In the genomic region with DNA sequence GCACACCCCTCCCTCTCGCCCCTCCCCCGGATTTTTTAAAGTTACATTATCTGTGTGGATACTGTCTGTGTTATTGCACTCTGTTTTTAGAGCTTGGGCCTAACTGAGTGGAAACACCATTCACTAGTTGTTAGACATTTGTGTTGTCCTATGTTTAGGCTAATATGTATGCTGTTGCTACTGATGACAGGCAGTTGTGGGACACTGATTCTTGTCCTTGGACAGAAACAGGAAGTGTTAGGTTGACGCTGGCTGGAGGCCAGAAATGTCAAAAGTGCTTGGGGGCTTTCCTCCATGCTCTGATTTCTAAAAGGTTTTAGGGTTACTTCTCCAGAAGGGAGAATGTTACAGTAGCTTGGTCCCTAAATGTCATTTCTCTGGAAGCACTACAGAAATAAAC, we compare ENCODE assay signal across 11 mouse cellular contexts. TPM values are rescaled to one million over a fixed set of nuclear protein-coding genes. Genes with fewer than 3 reads are reported as not detected.
DNase-seq lines count a peak whose midpoint lies in the region; ATAC-seq and TF ChIP-seq lines count a peak whose summit lies in the region.
"Had no signal": no experiment of that assay in that cellular context is flagged by ENCODE, and none has a peak within 500 bp of the region (broad histone marks: within the 10 kb centered on the region; RNA-seq: fewer than 3 reads in every experiment).

No protein-coding gene starts in this region.

- ATAC-seq in embryonic facial prominence, embryonic 14.5 days (ENCODE audit: low read depth) = no peak
- ATAC-seq in granulocyte monocyte progenitor cell, adult 5-6 weeks (replicated peaks; ENCODE audit: poor library complexity, severe bottlenecking) = peak; percentile 95
- ATAC-seq in megakaryocyte, adult 5-6 weeks (ENCODE audit: poor library complexity, severe bottlenecking) = peak; percentile 86
- ATAC-seq: inflammation-experienced regulatory T-cells, adult 6 months had no signal

- H3K27ac ChIP-seq in embryonic facial prominence, embryonic 14.5 days (replicated peaks; ENCODE audit: low read depth, low read length) = no peak overlapping the region
- no peak overlapping the region for H3K27ac ChIP-seq in embryonic facial prominence, embryonic 10.5 days (replicated peaks)
- no peak overlapping the region for H3K27ac ChIP-seq in liver, adult 2 months (replicated peaks; ENCODE audit: insufficient read depth, low read depth, low read length)
- H3K27ac ChIP-seq: limb, embryonic 12.5 days had no signal

- H3K36me3 ChIP-seq in embryonic facial prominence, embryonic 14.5 days (ENCODE audit: control insufficient read depth, insufficient read depth, low read length) = no peaks in the 10 kb centered on the region
- peaks cover 5% of the 10 kb centered on the region; the same call in 1 of the 2 replicates for H3K36me3 ChIP-seq in embryonic facial prominence, embryonic 10.5 days (replicated peaks)
- no peaks in the 10 kb centered on the region for H3K36me3 ChIP-seq in liver, adult 2 months (ENCODE audit: control insufficient read depth, insufficient read depth, low read length)
- H3K36me3 ChIP-seq: limb, embryonic 12.5 days had no signal

- H3K27me3 ChIP-seq in embryonic facial prominence, embryonic 14.5 days (replicated peaks; ENCODE audit: control insufficient read depth, insufficient read depth, low read length) = no peaks in the 10 kb centered on the region
- H3K27me3 ChIP-seq in embryonic facial prominence, embryonic 10.5 days (replicated peaks; ENCODE audit: low read depth, poor library complexity, severe bottlenecking) = no peaks in the 10 kb centered on the region
- H3K27me3 ChIP-seq in liver, adult 2 months (ENCODE audit: control insufficient read depth, insufficient read depth, low read length) = no peaks in the 10 kb centered on the region
- H3K27me3 ChIP-seq: limb, embryonic 12.5 days had no signal

- no peaks in the 10 kb centered on the region for H3K9me3 ChIP-seq in embryonic facial prominence, embryonic 14.5 days (ENCODE audit: control insufficient read depth, low read length)
- no peaks in the 10 kb centered on the region for H3K9me3 ChIP-seq in embryonic facial prominence, embryonic 10.5 days
- H3K9me3 ChIP-seq: limb, embryonic 12.5 days had no signal

- H3K4me2 ChIP-seq in embryonic facial prominence, embryonic 14.5 days (ENCODE audit: low read depth, low read length) = no peak overlapping the region
- H3K4me2 ChIP-seq: limb, embryonic 12.5 days had no signal

- WGBS in embryonic facial prominence, embryonic 14.5 days = 58% methylated on average over 3 of the region's 3 CpGs
- WGBS in embryonic facial prominence, embryonic 10.5 days = 66% methylated on average over 3 of the region's 3 CpGs
- WGBS in liver, adult 2 months = 62% methylated on average over 3 of the region's 3 CpGs

- H3K4me3 ChIP-seq in embryonic facial prominence, embryonic 14.5 days (ENCODE audit: low read depth, low read length) = no peak overlapping the region
- no peak overlapping the region for H3K4me3 ChIP-seq in embryonic facial prominence, embryonic 10.5 days
- H3K4me3 ChIP-seq in liver, adult 2 months (ENCODE audit: insufficient read depth, low read depth, low read length) = no peak overlapping the region
- H3K4me3 ChIP-seq: limb, embryonic 12.5 days had no signal

- TF ChIP-seq POLR2A in liver, adult 2 months (IDR thresholded peaks at IDR 0.05; ENCODE audit: extremely low read depth, insufficient read depth, low read length) = no peak

- no peaks in the 10 kb centered on the region for H3K79me2 ChIP-seq in liver, adult 2 months (ENCODE audit: control insufficient read depth, insufficient read depth, low read length)

- no peak for TF ChIP-seq CTCF in liver, adult 2 months (IDR thresholded peaks at IDR 0.05; ENCODE audit: low read depth, low read length)

- H3K4me1 ChIP-seq in embryonic facial prominence, embryonic 14.5 days (ENCODE audit: control insufficient read depth, insufficient read depth, low read length) = no peaks in the 10 kb centered on the region
- H3K4me1 ChIP-seq in embryonic facial prominence, embryonic 10.5 days = peaks cover 4% of the 10 kb centered on the region; the same call in 1 of the 2 replicates
- no peaks in the 10 kb centered on the region for H3K4me1 ChIP-seq in liver, adult 2 months (ENCODE audit: control insufficient read depth, insufficient read depth, low read length)
- H3K4me1 ChIP-seq: limb, embryonic 12.5 days had no signal

- peak; percentile 19 for DNase-seq in embryonic facial prominence, embryonic 14.5 days (ENCODE audit: low spot score)
- DNase-seq in embryonic facial prominence, embryonic 10.5 days (ENCODE audit: low spot score) = no peak
- DNase-seq in liver, adult 2 months (ENCODE audit: extremely low read depth, low read depth, low spot score) = peak; percentile 7
- DNase-seq in liver = no peak
- no peak for DNase-seq in adrenal gland, postnatal 10 days
- DNase-seq in urinary bladder, postnatal 36 days (ENCODE audit: low spot score in 2 of 2) = no peak
- DNase-seq: cerebellum, adult 8-10 months had no signal

- H3K9ac ChIP-seq in embryonic facial prominence, embryonic 14.5 days (ENCODE audit: low read depth, low read length) = no peak overlapping the region
- no peak overlapping the region for H3K9ac ChIP-seq in liver, adult 2 months (ENCODE audit: low read depth, low read length)
- H3K9ac ChIP-seq: limb, embryonic 12.5 days had no signal

RNA-seq across cellular contexts. Expression of gene Vopp1, which starts 29.1 kb away (rescaled TPM):
- 25.2 and 26.6 TPM in 2 replicates for polyA plus RNA-seq in embryonic facial prominence, embryonic 14.5 days (2014; fragmentation: Nextera tagmentation; extraction: Ambion mirVana)
- polyA plus RNA-seq in embryonic facial prominence, embryonic 10.5 days (2016; fragmentation: Nextera tagmentation; extraction: Ambion mirVana) = 63.3 and 66.0 TPM in 2 replicates
- 3.0 and 3.9 TPM in 2 replicates for total RNA-seq in liver, adult 2 months (2014; rRNA removed)
- polyA plus RNA-seq in liver, adult 2 months (2012; rRNA removed) = 1.4 and 1.6 TPM in 2 replicates
- total RNA-seq in granulocyte monocyte progenitor cell, adult 5-6 weeks (2014; fragmentation: Nextera tagmentation) = 10.1 and 14.9 TPM in 2 replicates
- 12.0 TPM in 2 replicates for total RNA-seq in granulocyte monocyte progenitor cell, adult 5-6 weeks (2017)
- 12.1 and 16.5 TPM in 2 replicates for total RNA-seq in megakaryocyte, adult 5-6 weeks (2015)
- 14.4 and 16.3 TPM in 2 replicates for total RNA-seq in megakaryocyte, adult 5-6 weeks (2017)
- 10 to 100 TPM; 16.7 to 23.0 TPM for total RNA-seq in adrenal gland, postnatal 10 days (2021)

RNA-seq across cellular contexts. Expression of gene Vmn1r21, which starts 54.3 kb away (rescaled TPM):
- polyA plus RNA-seq in embryonic facial prominence, embryonic 14.5 days (2014; fragmentation: Nextera tagmentation; extraction: Ambion mirVana) = not detected in 2 replicates
- not detected in 2 replicates for polyA plus RNA-seq in embryonic facial prominence, embryonic 10.5 days (2016; fragmentation: Nextera tagmentation; extraction: Ambion mirVana)
- not detected in 2 replicates for total RNA-seq in liver, adult 2 months (2014; rRNA removed)
- not detected in 2 replicates for polyA plus RNA-seq in liver, adult 2 months (2012; rRNA removed)
- total RNA-seq in granulocyte monocyte progenitor cell, adult 5-6 weeks (2014; fragmentation: Nextera tagmentation) = not detected in 2 replicates
- total RNA-seq in granulocyte monocyte progenitor cell, adult 5-6 weeks (2017) = not detected in 2 replicates
- not detected in 2 replicates for total RNA-seq in megakaryocyte, adult 5-6 weeks (2015)
- not detected in 2 replicates for total RNA-seq in megakaryocyte, adult 5-6 weeks (2017)
- not detected for total RNA-seq in adrenal gland, postnatal 10 days (2021)
- polyA plus RNA-seq: inflammation-experienced regulatory T-cells, adult 6 months had no signal

Comparison
In these comparisons a context has a peak if more than half of its experiments do, and no peak if none do; other contexts are left out.
1. DNase-seq: peak in embryonic facial prominence, embryonic 14.5 days (single experiment) and liver, adult 2 months (single experiment); none in embryonic facial prominence, embryonic 10.5 days (single experiment), liver (single experiment), adrenal gland, postnatal 10 days (single experiment) and urinary bladder, postnatal 36 days (0 of 2).